Mouse (Mus musculus) adrenal gland, postnatal 4 days (tissue): Measurements from ENCODE around the gene Mcm9. TPM values are rescaled to one million over a fixed set of nuclear protein-coding genes. Genes with fewer than 3 reads are reported as not detected.
A peak's percentile ranks its signal among the peaks of the same experiment; 100 is the strongest.

Experiments
- DNase-seq, 2 experiments: peaks; one replicate each; pipeline ENCODE4 v3.0.0; 2021 to 2022; ENCODE audit warnings: low spot score in 2 of 2, mixed read lengths in 2 of 2
- total RNA-seq, 2 experiments: library from RNA; stranded (reverse); gene quantifications; 2 replicates each; pipeline ENCODE4 v1.2.3; 2021

Gene Mcm9
- total RNA-seq, 2 experiments from 2014 or later, result 20.1 to 21.0 TPM

DNA sequence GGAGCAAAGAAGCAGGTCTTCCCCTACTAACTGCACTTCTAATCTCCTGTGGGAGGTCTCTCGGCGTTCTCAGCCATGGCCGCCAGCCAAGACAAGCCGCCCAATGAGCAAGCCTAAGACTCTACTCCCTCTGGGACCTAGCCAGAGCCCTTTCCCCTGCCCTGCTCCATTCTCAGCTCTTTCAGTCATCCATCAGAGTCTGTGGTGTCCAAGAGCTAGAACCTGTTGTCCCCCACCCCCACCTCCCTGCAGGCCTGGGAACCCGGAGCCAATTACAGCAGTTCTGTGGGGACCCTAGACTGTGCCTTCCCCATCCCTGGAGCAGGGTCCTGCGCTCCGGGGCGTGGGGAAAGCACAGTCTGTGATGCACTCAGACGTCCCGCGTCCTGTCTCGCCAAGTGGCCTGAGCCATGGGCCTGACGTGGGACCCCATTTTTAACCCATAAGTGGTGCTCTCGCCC lies 49.6 kb downstream of the Mcm9 start:
- DNase-seq, result peak; percentile 13 to 36

GRCm38 (mm10) chr10:53580137-53580536 lies 50.1 kb downstream of the Mcm9 start:
- DNase-seq, result no peak

- DNase-seq, result no peak
These were observed 61.7 kb downstream of the Mcm9 start for GRCm38 (mm10) chr10:53568531-53568930.

- no peak for DNase-seq
These were observed 64.7 kb downstream of the Mcm9 start for GRCm38 (mm10) chr10:53565538-53565937.

- DNase-seq, result no peak
These were observed 68.2 kb downstream of the Mcm9 start for GRCm38 (mm10) chr10:53562001-53562400.

GRCm38 (mm10) chr10:53537596-53537995 lies 92.6 kb downstream of the Mcm9 start:
- no peak for DNase-seq

GRCm38 (mm10) chr10:53532297-53532696 lies 97.9 kb downstream of the Mcm9 start:
- DNase-seq, result no peak

- peak in 1 of 2 experiments; percentile 10 for DNase-seq
These were observed 102.1 kb downstream of the Mcm9 start for GRCm38 (mm10) chr10:53527838-53528773.

DNA sequence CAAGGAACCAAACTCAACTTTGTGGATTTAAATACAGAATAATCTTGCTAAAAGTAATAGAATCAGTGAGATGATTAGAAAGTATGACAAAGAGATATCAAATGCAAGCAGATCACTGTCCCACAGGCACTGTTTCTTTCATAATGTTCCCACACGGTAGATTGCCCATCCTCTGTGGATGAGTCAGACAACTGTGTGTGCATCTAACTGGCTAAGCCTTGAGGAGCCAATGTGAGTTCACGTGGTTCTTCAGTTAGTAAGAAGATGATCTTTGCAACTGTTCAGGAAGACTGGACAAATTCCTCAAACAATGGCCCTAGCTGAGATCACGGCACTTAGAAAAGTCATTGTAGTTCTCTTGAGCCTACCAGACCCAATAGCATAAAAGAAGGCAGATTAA lies 102.9 kb downstream of the Mcm9 start:
- DNase-seq, result no peak

DNA sequence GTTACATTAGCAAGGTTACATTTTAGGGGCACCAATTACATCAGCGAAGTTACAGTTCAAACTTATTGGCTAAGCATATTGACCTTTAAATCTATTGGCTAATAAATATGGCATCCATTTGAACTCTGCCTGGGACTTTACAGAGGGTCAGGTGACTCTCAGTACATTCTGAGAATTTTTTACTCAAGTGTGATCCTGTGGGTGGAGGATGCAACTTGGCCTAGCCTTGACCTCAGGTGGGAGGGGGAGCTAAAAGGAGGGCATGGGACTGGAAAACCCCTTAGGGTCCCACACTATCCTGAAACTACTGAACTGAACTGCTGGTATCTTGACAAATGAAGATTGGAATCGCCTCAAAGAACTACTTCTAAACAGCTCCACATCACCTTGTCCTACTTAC lies 103.9 kb downstream of the Mcm9 start:
- no peak for DNase-seq

GRCm38 (mm10) chr10:53525265-53525976 lies 104.8 kb downstream of the Mcm9 start:
- no peak for DNase-seq

DNA sequence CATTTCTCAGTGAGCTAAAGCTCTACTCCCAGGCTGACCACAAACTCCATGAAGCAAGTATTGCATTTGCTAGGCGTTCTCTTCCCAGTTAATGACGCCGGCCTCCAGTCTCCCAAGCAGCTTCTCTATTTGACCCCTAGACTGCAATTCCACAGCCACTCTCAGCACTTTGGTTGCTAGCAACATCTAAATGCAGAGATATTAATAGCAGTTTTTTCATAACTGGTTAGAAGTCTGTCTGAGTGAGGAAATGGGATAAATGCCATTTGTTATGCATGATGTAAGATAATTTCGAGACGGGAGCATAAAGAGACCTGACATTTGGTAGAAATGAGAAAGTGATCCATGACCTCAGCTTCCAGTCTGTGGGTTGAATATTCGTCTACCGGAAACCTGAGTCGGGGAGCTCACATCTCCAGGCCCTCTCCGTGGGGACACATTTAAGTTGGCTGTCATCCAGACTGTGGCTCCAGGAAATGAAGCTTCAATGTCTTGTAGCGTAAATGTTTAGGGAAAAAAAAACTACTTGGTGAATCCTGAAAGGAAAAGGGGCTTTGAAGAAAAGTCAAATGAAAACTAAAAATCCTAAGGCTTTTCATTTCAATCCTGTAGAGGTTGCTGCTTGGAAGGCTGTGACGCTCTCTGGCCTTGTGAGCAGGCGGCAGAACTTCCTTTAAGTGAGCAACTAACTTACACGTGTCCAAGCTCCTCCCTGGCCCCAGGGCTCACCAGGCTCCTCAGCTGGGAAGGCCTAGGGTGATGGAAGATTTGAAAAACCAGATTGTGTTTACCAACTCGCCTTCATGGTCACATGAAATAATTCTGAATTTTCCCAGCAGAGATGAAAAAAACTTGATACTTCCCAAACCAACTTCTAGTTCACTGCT lies 110.9 kb downstream of the Mcm9 start:
- DNase-seq, result no peak

GRCm38 (mm10) chr10:53518599-53518913 lies 111.7 kb downstream of the Mcm9 start:
- no peak for DNase-seq

DNA sequence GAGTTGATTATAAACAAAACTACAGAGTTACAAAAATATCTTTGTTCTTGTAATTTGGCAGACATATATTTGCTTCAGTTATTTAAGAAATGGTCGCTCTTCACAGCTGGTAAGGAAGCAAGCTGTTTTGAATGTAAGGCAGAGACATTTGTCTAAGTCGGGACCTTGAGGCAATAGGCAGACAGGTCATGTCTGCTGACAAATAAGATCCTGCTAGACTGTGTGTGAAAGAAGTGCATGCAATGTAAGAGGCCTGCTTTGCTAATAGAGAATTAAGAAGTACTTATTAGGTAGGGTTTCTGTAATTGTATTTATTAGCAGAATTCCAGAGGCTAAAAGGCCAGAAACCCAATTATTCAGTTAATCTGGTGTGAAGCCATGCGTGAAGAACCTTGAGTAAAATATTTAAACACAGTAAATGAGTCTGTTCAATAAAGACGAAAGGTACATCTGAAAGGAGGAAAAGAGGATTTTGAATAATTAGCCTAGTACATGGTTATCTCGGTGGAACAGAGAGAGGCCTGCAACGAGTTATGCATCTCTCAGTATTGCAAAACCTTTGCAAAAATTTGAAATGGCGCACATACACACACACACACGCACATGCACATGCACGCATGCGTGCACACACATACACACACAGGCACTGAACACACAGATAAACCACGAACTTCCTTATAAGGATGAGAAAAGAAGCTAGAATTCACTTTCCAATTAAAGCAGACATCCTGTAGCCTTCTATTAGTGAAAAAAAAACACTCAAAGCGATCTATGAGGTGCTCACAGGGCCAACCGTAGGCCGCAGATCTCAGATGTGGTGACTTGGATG lies 112.3 kb downstream of the Mcm9 start:
- DNase-seq, result no peak

GRCm38 (mm10) chr10:53512491-53512890 lies 117.7 kb downstream of the Mcm9 start:
- DNase-seq, result no peak

- no peak for DNase-seq
These were observed 121.0 kb downstream of the Mcm9 start for GRCm38 (mm10) chr10:53509158-53509773.

DNA sequence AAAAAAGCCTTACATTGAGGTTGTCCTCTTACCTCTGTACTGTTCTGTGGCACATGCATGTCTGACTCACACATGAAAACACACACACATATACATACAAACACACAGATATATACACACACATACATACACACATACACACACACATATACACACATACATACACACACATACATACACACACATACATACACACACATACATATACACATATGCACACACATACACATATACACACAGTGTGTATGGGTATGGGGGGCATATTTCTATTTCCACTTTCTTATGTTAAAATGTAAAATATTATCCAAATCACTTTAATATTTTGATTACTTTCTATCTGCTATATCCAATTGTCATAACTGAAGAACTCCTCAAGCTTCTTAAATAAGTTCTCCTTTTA lies 121.6 kb downstream of the Mcm9 start:
- no peak for DNase-seq

DNA sequence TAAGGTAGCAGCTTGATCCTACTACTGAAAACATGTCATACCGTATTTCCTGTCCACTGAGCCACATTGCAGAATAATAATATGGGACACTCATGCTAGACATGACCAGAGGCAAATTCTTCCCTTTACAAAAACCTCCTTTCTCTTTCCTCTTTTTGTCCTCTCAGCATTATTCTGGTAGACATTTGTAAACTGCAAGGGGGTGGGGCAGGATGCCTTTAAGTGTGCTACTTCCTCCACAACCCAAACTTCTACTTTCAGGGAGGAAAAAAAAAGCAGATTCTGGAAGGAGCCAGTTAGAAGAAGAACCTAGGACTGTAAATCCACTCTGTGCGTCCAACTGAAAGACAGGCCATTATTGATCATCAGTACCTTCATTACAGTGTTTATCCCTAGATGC lies 124.7 kb downstream of the Mcm9 start:
- DNase-seq, result no peak

DNA sequence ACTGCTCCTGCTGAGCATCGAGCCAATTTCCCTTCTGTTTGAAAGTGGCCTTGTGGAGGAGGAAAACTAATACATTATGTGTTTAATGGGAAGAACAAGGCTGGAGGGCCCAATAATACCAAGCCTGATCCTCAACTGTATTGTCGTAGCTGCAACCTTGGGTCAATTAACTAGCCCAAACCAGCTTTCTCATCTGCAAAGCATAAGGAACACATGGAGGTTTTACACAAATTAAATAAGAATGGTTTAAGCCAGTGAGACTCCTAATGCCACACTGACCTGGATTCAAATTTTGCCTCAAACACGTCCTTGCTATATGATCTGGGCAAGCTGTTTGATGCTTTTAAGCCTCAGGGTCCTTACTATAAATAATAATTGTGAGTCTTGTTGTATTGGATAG lies 125.2 kb downstream of the Mcm9 start:
- no peak for DNase-seq
